Mouse (Mus musculus): ENCODE measurements at regions not wholly inside any gene's neighbourhood (a gene's known extent, or its start where the extent isn't known, plus 50 kb on each side); places are given as distances from the start of the nearest gene placed in this dataset.

DNA sequence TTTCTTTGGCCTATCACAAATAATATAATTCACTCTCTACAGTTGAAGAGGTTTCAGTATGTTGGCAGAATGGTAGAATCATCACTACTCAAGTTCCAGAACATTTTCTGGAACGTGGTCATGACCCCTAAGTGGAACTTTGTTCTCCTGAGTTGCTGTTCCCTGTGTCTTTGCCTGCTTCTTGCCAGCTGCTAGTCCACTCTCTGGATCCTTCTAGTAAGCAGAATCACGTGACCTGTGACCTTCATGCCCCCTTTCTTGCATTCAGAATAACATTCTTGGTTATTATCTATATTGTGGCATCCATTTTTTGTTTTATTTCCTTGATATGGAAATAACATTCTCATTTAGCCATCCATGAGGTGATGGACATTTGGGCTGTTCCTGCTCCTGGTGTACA is 291.5 kb upstream of the Sall1 start:
- DNase-seq (ENCODE audit: low read depth), result no peak

GRCm38 (mm10) chr8:89325751-89326351 is 281.9 kb upstream of the Sall1 start:
- no peak for DNase-seq (ENCODE audit: low read depth)

DNA sequence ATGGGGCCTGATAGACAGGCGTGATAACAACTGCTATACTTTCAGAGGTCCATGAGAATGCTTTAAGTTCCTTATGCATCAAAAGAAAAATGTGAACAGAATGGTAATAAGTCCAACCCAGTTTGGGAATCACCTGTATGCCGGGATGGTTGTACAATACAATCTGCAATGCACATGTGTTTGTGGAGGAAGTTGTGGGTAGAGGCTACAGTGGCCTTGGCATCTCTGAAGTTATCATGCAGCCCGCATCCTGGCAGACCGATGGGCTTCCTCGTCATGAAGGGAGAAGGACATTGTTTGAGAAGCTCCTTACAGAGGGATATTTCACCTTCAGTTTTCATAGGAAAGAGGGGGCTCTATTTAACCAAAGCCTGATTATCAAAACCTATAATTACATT is 281.3 kb upstream of the Sall1 start:
- no peak for DNase-seq (ENCODE audit: low read depth)

GRCm38 (mm10) chr8:89324462-89325247 is 280.7 kb upstream of the Sall1 start:
- no peak for DNase-seq (ENCODE audit: low read depth)

DNA sequence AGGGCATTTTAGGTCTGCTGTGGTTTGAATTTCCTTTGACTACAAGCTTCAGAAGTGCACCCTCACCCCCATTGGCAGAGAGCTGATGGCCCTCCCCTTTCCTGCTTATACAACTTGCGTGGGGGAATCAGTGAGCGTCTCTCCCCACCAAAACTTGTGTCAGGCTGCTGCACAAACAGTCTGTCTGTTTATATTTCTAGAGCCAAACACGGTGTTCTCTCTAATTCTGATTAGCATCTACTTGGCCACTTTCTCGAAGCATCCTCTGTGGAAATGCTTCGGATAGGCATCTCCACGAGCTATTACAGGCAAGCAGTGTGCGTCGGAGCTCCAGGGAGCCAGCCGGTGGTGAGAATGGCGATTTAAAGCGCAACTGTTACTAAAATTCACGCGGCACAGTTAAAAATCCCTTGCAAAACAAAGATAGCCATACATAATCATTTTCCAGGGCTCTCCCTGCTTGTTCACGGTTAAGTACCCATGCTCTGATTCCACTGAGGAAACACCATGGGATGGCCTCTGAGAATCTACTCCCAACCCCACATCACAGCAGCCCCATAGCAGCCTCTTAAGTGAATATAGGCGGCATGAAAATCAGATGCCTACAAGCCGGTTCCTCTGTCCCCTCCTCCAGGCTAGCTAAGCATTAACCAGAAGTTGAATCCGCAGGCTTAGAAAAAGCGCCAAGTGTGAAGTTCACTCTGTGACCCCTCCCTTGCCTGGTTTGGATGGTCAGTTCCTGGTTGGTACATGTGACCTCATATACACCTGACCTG is 273.7 kb upstream of the Sall1 start:
- no peak for DNase-seq (ENCODE audit: low read depth)

GRCm38 (mm10) chr8:89316566-89317175 is 272.7 kb upstream of the Sall1 start:
- no peak for DNase-seq (ENCODE audit: low read depth)

DNA sequence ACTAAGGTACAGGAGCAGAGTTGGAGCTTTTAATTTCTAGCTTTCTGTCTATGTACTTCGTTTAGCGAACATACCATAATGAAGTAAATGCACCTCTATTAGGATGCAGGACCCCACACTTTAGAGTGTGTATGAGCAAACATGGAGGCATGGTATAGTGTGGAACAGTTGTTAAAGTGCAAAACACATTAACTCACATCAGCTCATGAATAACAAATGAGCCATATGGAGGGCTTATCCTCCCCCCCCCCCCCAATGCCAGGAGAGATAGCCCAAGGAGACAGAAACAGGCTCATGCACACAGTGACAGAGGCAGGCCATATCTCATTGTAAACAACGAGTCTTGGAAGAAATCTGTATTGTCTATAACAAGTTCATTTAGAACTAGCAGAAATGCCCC is 270.9 kb upstream of the Sall1 start:
- DNase-seq (ENCODE audit: low read depth), result no peak

DNA sequence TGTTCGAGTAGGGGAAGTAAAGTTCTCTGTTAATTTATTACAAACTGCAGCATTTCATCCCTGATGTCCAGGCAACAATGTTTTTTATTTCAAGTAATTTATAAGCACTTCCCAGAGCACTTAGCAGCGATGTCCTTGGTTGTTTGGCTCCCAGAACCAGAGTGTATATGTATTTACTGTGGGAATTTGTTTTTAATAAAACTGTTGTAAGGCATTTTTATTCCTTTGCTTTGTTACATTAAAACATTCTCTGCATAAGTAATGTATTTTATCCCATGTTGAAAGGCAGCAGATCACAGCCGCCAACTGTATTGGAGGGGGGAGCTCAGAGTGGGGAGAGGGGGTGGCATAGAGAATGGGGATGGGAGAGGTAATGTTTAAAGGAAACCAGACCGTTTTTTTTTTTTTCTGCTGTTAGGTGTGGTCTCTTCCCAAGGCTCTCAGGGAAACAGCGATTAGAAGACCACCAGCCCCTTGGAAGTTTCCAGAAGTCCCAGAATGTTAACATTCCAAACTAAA is 266.8 kb upstream of the Sall1 start:
- no peak for DNase-seq (ENCODE audit: low read depth)

DNA sequence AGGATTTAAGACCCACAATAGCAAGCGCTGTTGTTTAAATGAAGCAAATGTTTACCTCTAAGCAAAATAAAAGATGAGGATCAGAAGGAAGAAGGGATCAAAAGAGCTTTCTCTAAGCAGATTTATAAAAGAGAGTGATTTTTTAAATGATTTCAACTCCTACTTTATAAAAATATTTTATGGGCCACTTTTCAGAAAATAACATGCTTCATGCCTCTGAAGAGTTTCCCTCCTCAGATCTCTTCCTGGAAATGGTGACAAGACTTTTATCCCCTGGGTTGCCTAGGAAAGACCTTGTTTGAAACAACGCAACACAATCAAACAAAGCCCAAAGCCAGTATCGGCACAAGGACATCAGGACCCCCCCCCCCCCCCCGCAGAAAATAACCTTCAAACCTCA is 265.6 kb upstream of the Sall1 start:
- DNase-seq (ENCODE audit: low read depth), result no peak

DNA sequence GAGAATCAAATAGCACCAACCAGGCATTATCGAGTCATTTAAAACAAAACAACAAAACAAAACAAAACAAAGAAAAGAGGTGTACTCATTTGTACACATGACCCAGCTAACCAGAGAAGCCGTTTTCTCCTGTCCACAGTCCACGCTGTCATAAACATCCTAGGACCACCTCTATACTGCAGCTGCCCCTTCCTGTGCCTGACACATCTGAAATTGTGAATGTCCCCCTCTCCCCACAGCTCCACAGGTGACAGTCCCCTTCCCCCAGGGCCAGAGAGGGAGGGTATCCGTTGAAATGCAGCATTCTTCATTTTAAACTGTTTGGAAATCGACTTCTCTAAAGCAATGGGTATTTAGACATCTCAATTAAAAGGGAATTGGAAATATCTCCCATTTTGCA is 265.0 kb upstream of the Sall1 start:
- DNase-seq (ENCODE audit: low read depth), result no peak

GRCm38 (mm10) chr8:89308532-89308931 is 264.6 kb upstream of the Sall1 start:
- no peak for DNase-seq (ENCODE audit: low read depth)

GRCm38 (mm10) chr8:89307601-89308000 is 263.6 kb upstream of the Sall1 start:
- no peak for DNase-seq (ENCODE audit: low read depth)

DNA sequence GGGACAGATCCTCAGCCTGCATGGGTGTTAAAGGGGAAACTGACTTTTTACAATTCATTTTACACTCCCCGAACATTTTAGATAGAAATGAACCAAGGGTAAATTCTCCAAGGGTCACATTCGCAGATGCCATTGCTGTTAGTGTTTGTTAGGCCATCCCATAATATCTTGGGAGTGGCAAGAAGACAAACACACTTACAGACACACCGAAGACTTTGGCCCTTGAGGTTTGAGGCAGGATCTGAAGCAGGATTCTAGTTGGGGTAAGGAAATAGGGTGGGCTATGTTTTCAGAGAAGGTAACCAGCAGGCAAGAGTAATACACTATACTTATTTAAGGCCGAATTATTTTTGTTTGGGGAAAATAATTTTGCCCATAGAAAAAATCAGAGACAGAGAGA is 263.1 kb upstream of the Sall1 start:
- DNase-seq (ENCODE audit: low read depth), result no peak

- no peak for DNase-seq (ENCODE audit: low read depth)
These were observed 260.2 kb upstream of the Sall1 start for GRCm38 (mm10) chr8:89304116-89304515.

- DNase-seq (ENCODE audit: low read depth), result no peak
These were observed 259.4 kb upstream of the Sall1 start for GRCm38 (mm10) chr8:89303326-89303725.

DNA sequence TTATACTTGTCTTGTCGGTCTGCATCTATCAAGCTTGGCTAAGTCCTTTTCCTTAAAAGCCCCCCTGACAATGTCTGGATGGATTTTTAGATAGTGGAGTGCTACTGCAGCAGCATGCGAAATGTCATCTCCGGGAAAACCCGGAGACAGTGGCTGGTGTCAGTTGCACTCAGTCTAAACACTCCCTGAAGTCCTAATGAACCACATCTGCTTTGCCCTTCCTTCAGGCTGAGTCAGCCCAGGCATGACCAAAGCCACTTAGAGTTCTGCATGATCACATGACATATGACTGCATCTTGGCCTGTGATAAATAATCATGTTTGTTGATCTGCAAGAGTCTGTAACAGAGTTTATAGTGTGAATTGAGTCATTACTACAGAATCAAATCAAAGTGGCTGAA is 255.7 kb upstream of the Sall1 start:
- DNase-seq (ENCODE audit: low read depth), result no peak

GRCm38 (mm10) chr8:89295686-89296085 is 251.7 kb upstream of the Sall1 start:
- no peak for DNase-seq (ENCODE audit: low read depth)

DNA sequence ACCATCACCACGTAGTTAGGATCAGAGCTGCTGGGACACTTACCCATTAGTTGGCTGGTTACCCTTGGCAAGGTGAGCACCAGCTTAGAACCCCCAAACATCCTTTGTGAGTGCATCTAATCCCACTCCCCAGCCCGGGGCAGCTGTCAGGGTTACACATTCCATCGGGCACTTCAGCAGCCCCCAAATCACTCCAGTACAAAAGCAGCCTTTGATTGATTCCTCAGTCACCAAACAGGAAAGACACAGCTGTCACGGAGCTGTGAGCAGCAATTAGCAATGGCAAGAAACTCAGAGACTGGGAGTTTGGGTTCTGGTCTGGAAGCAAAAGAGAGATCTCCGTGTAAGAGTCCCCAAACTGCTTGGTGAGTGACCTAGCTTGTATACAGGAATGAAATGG is 245.1 kb upstream of the Sall1 start:
- DNase-seq (ENCODE audit: low read depth), result no peak

DNA sequence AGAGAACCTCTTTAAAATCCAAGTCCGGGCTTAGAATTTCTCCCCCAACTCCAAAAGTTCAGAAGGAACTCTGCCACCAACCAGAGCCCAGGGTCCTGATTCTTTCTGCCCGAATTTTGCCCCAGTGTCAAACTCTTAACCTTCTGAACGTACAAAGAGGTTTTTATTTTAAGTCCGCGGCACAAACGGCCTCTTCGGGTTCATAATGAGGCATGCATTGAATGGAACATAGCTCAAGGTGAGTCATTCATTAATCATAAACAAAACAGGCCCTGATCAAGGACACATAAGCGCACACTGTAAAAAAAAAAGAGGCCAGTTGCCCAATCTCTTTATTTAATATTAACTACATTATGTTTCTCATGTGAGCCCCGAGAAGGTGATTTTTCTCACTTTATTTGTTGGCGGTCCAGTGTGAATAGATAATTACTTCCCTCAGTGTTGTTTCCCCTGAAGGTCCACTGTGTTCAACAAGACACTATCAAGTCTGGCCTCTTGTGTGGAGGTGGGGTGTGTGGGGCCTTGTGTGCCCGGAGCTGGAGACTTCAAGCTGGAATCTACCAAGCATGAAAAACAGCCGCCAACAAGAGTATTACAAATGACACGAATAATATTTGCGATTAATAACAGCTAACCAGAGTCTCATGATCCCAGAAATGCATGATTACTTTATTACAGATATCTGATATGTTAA is 241.1 kb upstream of the Sall1 start:
- no peak for DNase-seq (ENCODE audit: low read depth)

- DNase-seq (ENCODE audit: low read depth), result no peak
These were observed 239.4 kb upstream of the Sall1 start for GRCm38 (mm10) chr8:89283105-89284096.
